Mouse (Mus musculus) ovary, adult 18-20 months (tissue): ENCODE results near the gene Lag3.

ENCODE experiments used
- DNase-seq: peaks from one replicate; pipeline ENCODE4 v3.0.0; 2022; ENCODE audit warnings: low spot score, mixed read lengths

Lag3 gene

GRCm38 (mm10) chr6:124919695-124920317 is 8.3 kb upstream of the Lag3 start, which contains the start of gene Ptms:
Gene Ptms (minus strand): TSS chr6:124920103.
- peak; percentile 97 for DNase-seq

GRCm38 (mm10) chr6:124918890-124919627 is 7.6 kb upstream of the Lag3 start:
- DNase-seq: no peak

GRCm38 (mm10) chr6:124918331-124918690 is 6.8 kb upstream of the Lag3 start:
- no peak for DNase-seq

- DNase-seq: peak; percentile 98
These were observed 6.2 kb upstream of the Lag3 start for GRCm38 (mm10) chr6:124917518-124918330.

- DNase-seq: peak; percentile 81
These were observed 5.4 kb upstream of the Lag3 start for GRCm38 (mm10) chr6:124916695-124917517.

- DNase-seq: no peak
These were observed 4.6 kb upstream of the Lag3 start for GRCm38 (mm10) chr6:124915942-124916694.

- DNase-seq: no peak
These were observed 3.8 kb upstream of the Lag3 start for GRCm38 (mm10) chr6:124915160-124915941.

GRCm38 (mm10) chr6:124914511-124914910 is 3.0 kb upstream of the Lag3 start:
- no peak for DNase-seq

GRCm38 (mm10) chr6:124913721-124914285 is 2.3 kb upstream of the Lag3 start:
- DNase-seq: no peak

- no peak for DNase-seq
These were observed 1.7 kb upstream of the Lag3 start for GRCm38 (mm10) chr6:124913214-124913613.

- DNase-seq: no peak
These were observed 1.5 kb downstream of the Lag3 start for GRCm38 (mm10) chr6:124910032-124910431.

- DNase-seq: no peak
These were observed 3.7 kb downstream of the Lag3 start for GRCm38 (mm10) chr6:124907767-124908166.

- DNase-seq: no peak
These were observed 6.3 kb downstream of the Lag3 start for GRCm38 (mm10) chr6:124904991-124905860.

GRCm38 (mm10) chr6:124904161-124904981 is 7.1 kb downstream of the Lag3 start:
- peak; percentile 66 for DNase-seq

GRCm38 (mm10) chr6:124903580-124904151 is 7.8 kb downstream of the Lag3 start:
- DNase-seq: peak; percentile 85

- no peak for DNase-seq
These were observed 9.7 kb downstream of the Lag3 start for GRCm38 (mm10) chr6:124901851-124902250.

- DNase-seq: no peak
These were observed 10.6 kb downstream of the Lag3 start for GRCm38 (mm10) chr6:124900801-124901480.
